Mouse (Mus musculus): ENCODE results near the gene Zswim1. TPM values are rescaled to one million over a fixed set of nuclear protein-coding genes. Genes with fewer than 3 reads are reported as not detected.

Zswim1 gene
- polyA plus RNA-seq, 1 experiment from 2014 or later: 23.9 TPM

- ATAC-seq (ENCODE audit: low FRiP score): no peak
- Histone ChIP-seq H3K4me2 (peak overlapping the region; percentile 91), H3K27ac (no peak overlapping the region), H3K36me3 (0 out of 2 replicates have a peak, but pooled peaks cover 3% of the 10 kb centered on the region), H3K9ac (peak overlapping the region; percentile 82), H3K27me3 (0 out of 2 replicates have a peak, but pooled peaks cover 6% of the 10 kb centered on the region), H3K4me3 (peak overlapping the region; percentile 66), H3K4me1 (replicated peaks) (peaks cover 33% of the 10 kb centered on the region), H3K9me3 (no peaks in the 10 kb centered on the region)
- 15% methylated on average over 7 of the region's 7 CpGs for WGBS
Observed at GRCm38 (mm10) chr2:164784869-164785420, 37.5 kb upstream of the Zswim1 start.

DNA sequence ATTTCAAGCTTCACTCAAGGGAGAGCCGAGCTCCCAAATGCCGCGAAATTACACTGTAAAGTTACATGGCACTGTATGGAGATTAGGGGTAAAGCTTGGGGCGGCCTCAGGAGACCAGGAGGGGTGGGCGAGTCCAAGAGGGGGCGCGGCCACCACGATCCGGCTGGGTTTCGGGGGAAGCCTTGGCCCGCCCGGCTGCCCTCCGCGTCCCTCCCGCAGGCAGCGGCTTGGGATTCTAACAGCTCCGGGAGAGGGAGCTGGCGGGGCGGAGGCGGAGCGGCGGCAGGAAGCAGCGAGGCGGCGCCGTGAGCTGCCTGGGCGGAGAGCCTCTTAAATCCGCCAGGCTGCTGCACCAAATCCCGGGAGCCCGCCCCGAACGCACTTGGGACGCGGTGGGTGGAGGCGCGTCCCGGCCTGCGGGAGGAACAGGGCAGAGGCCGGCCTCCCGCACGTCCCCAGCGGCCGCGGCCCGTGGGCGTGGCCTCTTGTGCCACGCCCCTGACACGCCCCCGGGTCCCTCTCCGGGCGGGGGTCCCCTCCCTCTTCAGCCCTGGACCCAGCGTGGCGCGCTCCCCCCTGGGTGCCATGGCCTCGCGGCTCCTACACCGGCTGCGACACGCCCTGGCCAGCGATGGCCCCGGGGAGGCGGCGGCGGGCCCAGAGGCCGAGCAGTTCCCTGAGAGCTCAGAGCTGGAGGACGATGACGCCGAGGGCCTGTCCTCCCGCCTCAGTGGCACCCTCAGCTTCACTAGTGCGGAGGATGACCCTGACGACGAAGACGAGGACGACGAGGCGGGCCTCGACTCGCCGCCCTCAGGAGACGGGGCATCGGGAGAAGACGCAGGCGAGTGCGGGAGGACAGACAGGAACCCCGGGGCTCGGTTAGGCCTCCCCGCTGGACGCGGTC is 36.8 kb upstream of the Zswim1 start, which contains the start of gene Snx21:
Gene Snx21 (plus strand): TSS at position 343 of the 907 bp plus-strand sequence.
- 0 out of 2 replicates have a peak, but pooled peaks cover 6% of the 10 kb centered on the region for H3K27me3 ChIP-seq
- H3K9me3 ChIP-seq: no peaks in the 10 kb centered on the region
- peaks cover 33% of the 10 kb centered on the region for H3K4me1 ChIP-seq (replicated peaks)
- peak within 1 kb of the TSS; percentile 69 for H3K27ac ChIP-seq
- under 1% methylated on average over 87 of the region's 89 CpGs for WGBS
- H3K36me3 ChIP-seq: peaks cover 6% of the 10 kb centered on the region; the same call in 1 of the 2 replicates
- peak within 1 kb of the TSS; percentile 66 for H3K4me3 ChIP-seq
- peak; percentile 86 for ATAC-seq (ENCODE audit: low FRiP score)
- peak within 1 kb of the TSS; percentile 91 for H3K4me2 ChIP-seq
- H3K9ac ChIP-seq: peak within 1 kb of the TSS; percentile 82

DNA sequence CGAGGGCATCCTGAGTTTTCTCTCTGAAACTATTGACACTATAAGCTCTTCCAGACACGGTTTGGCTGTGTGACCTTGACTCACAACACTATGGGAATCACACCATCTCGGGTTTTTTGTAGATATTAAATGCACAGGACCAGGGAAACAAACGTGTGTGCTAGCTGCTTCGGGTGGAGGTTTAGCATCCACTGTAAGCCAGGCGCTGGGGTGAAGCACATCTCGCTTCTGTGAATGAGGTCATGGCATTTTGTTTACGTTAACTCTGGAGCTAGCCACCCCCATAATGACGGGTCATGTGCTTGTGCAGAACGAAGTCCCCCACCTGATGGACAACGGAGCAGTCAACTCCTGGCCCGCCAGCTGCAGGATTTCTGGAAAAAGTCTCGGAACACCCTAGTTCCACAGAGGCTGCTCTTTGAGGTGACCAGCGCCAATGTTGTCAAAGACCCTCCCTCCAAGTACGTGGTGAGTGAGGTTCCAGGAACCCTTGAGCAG is 36.0 kb upstream of the Zswim1 start:
- H3K9ac ChIP-seq: peak overlapping the region; percentile 82
- WGBS: 10% methylated on average over 15 of the region's 15 CpGs
- ATAC-seq (ENCODE audit: low FRiP score): no peak; the same call in 1 of the 2 replicates
- 0 out of 2 replicates have a peak, but pooled peaks cover 6% of the 10 kb centered on the region for H3K27me3 ChIP-seq
- peak overlapping the region; percentile 66 for H3K4me3 ChIP-seq
- peak overlapping the region; percentile 69; the same call in 1 of the 2 replicates for H3K27ac ChIP-seq
- H3K9me3 ChIP-seq: no peaks in the 10 kb centered on the region
- peak overlapping the region; percentile 91 for H3K4me2 ChIP-seq
- H3K4me1 ChIP-seq (replicated peaks): peaks cover 33% of the 10 kb centered on the region
- peaks cover 13% of the 10 kb centered on the region for H3K36me3 ChIP-seq

DNA sequence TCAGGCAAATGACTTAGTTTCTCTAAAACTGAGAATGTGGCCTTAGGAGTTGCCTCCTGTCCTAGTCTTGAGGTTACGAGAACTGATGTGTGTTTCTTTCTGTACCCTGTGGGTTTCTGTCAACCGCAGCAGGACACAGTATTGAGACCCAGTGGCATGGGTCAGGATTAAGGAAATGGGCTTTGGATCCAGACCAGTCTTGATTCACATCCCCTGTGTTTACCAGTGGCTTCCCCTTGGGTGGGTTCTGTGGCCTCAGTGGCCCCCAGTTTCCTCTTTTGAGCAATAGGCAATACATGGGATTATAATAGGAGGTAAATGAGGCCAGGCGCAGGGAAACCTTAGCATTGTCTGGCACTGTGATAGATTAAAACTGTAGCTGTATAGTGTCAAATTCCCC is 35.5 kb upstream of the Zswim1 start:
- H3K27me3 ChIP-seq: 0 out of 2 replicates have a peak, but pooled peaks cover 6% of the 10 kb centered on the region
- peaks cover 33% of the 10 kb centered on the region for H3K4me1 ChIP-seq (replicated peaks)
- no peak for ATAC-seq (ENCODE audit: low FRiP score)
- peak overlapping the region; percentile 66 for H3K4me3 ChIP-seq
- peak overlapping the region; percentile 91 for H3K4me2 ChIP-seq
- peaks cover 19% of the 10 kb centered on the region for H3K36me3 ChIP-seq
- H3K27ac ChIP-seq: no peak overlapping the region
- no peaks in the 10 kb centered on the region for H3K9me3 ChIP-seq
- no peak overlapping the region; the same call in 1 of the 2 replicates for H3K9ac ChIP-seq
- WGBS: 88% methylated on average over 3 of the region's 3 CpGs

DNA sequence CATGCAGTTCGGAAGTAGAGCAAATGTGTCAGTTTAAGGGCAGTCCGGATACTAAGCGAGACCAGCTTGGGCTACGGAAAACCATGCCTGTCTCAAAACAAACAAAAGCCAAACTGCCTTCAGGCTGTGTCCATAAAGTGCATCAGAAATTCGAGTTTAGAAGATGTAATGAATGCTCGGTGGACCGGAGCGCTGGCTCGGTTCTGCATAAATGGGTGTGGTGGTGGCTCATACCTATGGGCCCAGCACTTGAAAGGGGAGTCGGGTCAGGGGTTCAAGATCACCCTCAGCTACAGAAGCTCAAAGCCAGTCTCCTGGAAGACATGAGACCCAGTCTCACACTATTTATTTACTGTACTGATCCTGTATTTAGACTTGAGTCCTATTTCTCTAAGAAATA is 34.7 kb upstream of the Zswim1 start:
- H3K4me1 ChIP-seq (replicated peaks): peaks cover 33% of the 10 kb centered on the region
- H3K4me2 ChIP-seq: no peak overlapping the region
- no peak overlapping the region for H3K9ac ChIP-seq
- peaks cover 27% of the 10 kb centered on the region for H3K36me3 ChIP-seq
- no peak overlapping the region for H3K4me3 ChIP-seq
- H3K27ac ChIP-seq: no peak overlapping the region
- no peak for ATAC-seq (ENCODE audit: low FRiP score)
- 81% methylated on average over 10 of the region's 10 CpGs for WGBS
- no peaks in the 10 kb centered on the region for H3K9me3 ChIP-seq
- H3K27me3 ChIP-seq: 0 out of 2 replicates have a peak, but pooled peaks cover 6% of the 10 kb centered on the region

GRCm38 (mm10) chr2:164788411-164788810 is 34.1 kb upstream of the Zswim1 start:
- WGBS: 75% methylated on average over 4 of the region's 4 CpGs
- Histone ChIP-seq H3K4me3 (no peak overlapping the region), H3K9ac (peak overlapping the region; percentile 35), H3K4me1 (replicated peaks) (peaks cover 33% of the 10 kb centered on the region), H3K9me3 (no peaks in the 10 kb centered on the region), H3K4me2 (no peak overlapping the region), H3K27ac (no peak overlapping the region), H3K36me3 (peaks cover 33% of the 10 kb centered on the region), H3K27me3 (0 out of 2 replicates have a peak, but pooled peaks cover 6% of the 10 kb centered on the region)
- ATAC-seq (ENCODE audit: low FRiP score): no peak

- H3K4me3 ChIP-seq: no peak overlapping the region
- no peaks in the 10 kb centered on the region for H3K27me3 ChIP-seq
- WGBS: 84% methylated on average over 4 of the region's 4 CpGs
- H3K9ac ChIP-seq: no peak overlapping the region
- peaks cover 49% of the 10 kb centered on the region for H3K36me3 ChIP-seq
- no peak overlapping the region for H3K27ac ChIP-seq
- H3K4me1 ChIP-seq (replicated peaks): peaks cover 24% of the 10 kb centered on the region
- no peak overlapping the region for H3K4me2 ChIP-seq
- no peak for ATAC-seq (ENCODE audit: low FRiP score)
- H3K9me3 ChIP-seq: no peaks in the 10 kb centered on the region
Observed at GRCm38 (mm10) chr2:164790451-164790850, 32.0 kb upstream of the Zswim1 start.

GRCm38 (mm10) chr2:164791841-164792261 is 30.6 kb upstream of the Zswim1 start:
- Histone ChIP-seq H3K9ac (no peak overlapping the region), H3K9me3 (no peaks in the 10 kb centered on the region), H3K27ac (peak overlapping the region; percentile 30; the same call in 1 of the 2 replicates), H3K4me3 (no peak overlapping the region), H3K36me3 (peaks cover 63% of the 10 kb centered on the region), H3K4me1 (replicated peaks) (peaks cover 13% of the 10 kb centered on the region), H3K27me3 (no peaks in the 10 kb centered on the region), H3K4me2 (no peak overlapping the region)
- ATAC-seq (ENCODE audit: low FRiP score): no peak
- 88% methylated on average over 18 of the region's 18 CpGs for WGBS

DNA sequence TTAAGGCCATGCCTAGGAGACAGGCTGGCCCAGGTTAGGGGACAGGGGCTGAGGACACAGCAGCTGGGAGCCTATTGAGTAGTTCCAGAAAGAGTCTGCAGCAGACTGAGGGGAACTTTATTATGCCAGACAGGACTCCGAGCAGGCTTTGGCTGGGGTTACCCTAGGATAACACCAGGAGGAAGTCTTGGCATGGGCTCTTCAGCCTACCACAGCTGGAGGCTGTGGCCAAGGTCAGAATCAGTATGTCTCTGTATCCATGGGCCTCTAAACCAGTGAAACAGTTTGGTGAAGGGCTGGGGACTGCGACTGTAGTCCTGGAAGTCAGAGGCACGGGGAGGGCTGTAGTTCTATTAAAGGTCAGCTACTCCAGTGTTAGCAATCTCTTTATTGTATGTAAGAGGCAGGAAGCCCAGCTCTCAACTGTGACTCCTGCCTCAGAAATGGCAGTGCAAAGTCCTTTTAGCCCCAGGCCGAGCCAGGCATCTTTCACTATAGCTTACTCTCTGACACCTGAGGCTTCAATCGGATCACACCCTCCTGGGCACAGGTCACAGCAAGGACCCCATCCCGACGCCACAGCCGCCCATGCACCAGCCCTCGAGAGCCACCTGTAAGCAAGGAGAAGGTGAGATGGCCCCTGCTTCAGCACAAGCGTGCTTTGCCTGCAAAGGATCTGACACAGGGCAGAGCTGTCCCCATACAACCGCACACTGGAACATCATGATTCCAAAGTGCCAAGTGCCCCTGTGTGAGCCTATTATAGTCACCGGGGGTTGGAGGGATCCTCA is 29.9 kb upstream of the Zswim1 start:
- Histone ChIP-seq H3K36me3 (peaks cover 68% of the 10 kb centered on the region), H3K9me3 (no peaks in the 10 kb centered on the region), H3K9ac (no peak overlapping the region; the same call in 1 of the 2 replicates), H3K27me3 (no peaks in the 10 kb centered on the region), H3K27ac (no peak overlapping the region), H3K4me2 (no peak overlapping the region), H3K4me3 (no peak overlapping the region), H3K4me1 (replicated peaks) (peaks cover 8% of the 10 kb centered on the region; the same call in 1 of the 2 replicates)
- ATAC-seq (ENCODE audit: low FRiP score): no peak
- 94% methylated on average over 12 of the region's 12 CpGs for WGBS

- no peak for ATAC-seq (ENCODE audit: low FRiP score)
- no peak overlapping the region for H3K4me2 ChIP-seq
- no peak overlapping the region for H3K27ac ChIP-seq
- 86% methylated on average over 3 of the region's 3 CpGs for WGBS
- H3K36me3 ChIP-seq: peaks cover 75% of the 10 kb centered on the region
- H3K27me3 ChIP-seq: no peaks in the 10 kb centered on the region
- no peak overlapping the region for H3K4me3 ChIP-seq
- no peaks in the 10 kb centered on the region for H3K9me3 ChIP-seq
- no peak overlapping the region for H3K9ac ChIP-seq
- H3K4me1 ChIP-seq (replicated peaks): peaks cover 4% of the 10 kb centered on the region; the same call in 1 of the 2 replicates
Observed at GRCm38 (mm10) chr2:164793236-164793635, 29.2 kb upstream of the Zswim1 start.

GRCm38 (mm10) chr2:164793772-164794171 is 28.7 kb upstream of the Zswim1 start:
- 93% methylated on average over 2 of the region's 2 CpGs for WGBS
- peaks cover 79% of the 10 kb centered on the region for H3K36me3 ChIP-seq
- H3K9ac ChIP-seq: no peak overlapping the region
- H3K4me2 ChIP-seq: no peak overlapping the region
- H3K9me3 ChIP-seq: no peaks in the 10 kb centered on the region
- no peak for ATAC-seq (ENCODE audit: low FRiP score)
- no peaks in the 10 kb centered on the region for H3K4me1 ChIP-seq (replicated peaks)
- H3K27ac ChIP-seq: no peak overlapping the region
- H3K27me3 ChIP-seq: no peaks in the 10 kb centered on the region
- H3K4me3 ChIP-seq: no peak overlapping the region
